Mouse (Mus musculus) ES-Bruce4 (cell line): ENCODE measurements around the gene Cep170.

ENCODE experiments used
- EP300 ChIP-seq: IDR thresholded peaks from 2 replicates; pipeline ENCODE4 v1.6.1; 2011; ENCODE audit warnings: low read depth, low read length; ENCODE audit not compliant: insufficient read depth
- POLR2A ChIP-seq: IDR thresholded peaks from one replicate; pipeline ENCODE4 v1.8.1; 2011; ENCODE audit warnings: low read length; ENCODE audit not compliant: insufficient read depth

DNA sequence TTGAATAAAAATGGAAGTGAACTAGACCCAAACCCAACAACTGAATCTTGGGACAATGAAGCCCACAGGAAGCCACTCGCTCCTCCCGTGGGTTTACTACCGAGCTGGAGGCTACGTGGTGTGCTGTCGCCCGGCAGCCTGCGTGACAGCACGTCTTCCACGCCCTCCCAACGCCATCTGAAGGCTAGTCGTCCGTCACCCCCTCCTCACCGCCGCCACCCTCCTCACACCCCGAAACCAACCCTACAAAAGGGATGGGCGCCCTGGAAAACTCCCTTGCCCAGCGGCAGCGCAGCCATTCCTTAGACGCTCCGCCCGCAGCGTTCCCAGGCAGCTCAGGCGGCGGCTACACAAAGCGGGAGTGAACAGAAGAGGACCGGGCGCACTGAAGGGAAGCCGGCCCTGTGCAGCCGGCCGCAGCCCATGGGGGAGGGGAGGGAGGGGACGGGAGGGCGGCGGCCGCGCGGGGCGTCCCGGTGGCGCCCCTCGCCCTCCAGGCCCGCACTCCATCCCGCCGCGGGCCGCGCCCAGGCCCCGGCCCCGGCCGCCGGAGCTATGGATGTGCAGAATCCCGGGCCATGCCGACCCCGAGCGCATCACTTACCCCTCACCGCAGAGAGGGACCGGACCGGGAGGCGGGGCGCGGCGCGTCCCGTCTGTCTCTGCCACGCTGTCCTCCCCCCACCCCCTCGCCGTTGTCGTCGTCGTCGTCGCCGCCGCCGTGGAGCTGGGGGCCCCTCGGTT lies 403 bp downstream of the Cep170 start:
- TF ChIP-seq EP300, result no peak
- TF ChIP-seq POLR2A, result no peak
